Mouse (Mus musculus): ENCODE results near the gene Cacng8. TPM values are rescaled to one million over a fixed set of nuclear protein-coding genes. Genes with fewer than 3 reads are reported as not detected.

Cacng8 gene
- polyA plus RNA-seq, 1 experiment from 2014 or later: 0.12 TPM

DNA sequence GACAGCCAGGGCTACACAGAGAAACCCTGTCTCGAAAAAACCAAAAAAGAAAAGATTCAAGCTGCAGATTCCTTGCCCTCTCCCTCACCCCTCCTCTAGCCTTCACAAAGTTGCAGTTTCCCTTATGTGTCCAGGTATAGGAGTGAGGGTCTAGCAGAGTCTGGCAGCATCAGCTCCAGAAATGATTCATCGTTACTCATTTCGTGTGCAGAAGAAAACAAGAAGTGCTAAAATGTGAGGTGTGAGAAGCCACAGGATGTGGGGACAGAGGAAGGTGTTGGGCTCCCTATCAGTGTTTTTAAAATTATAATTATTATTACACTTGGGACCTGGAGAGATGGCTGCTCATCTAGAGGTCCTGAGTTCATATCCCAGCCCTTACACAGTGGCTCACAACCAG is 54.2 kb downstream of the Cacng8 start:
- WGBS (ENCODE audit: insufficient replicate concordance): 53% methylated on average over 3 of the region's 3 CpGs
- Histone ChIP-seq H3K4me3 (no peak overlapping the region), H3K27me3 (replicated peaks) (no peaks in the 10 kb centered on the region), H3K36me3 (no peaks in the 10 kb centered on the region), H3K4me2 (no peak overlapping the region), H3K9me3 (replicated peaks) (no peaks in the 10 kb centered on the region), H3K4me1 (no peaks in the 10 kb centered on the region), H3K9ac (no peak overlapping the region), H3K27ac (no peak overlapping the region)
- no peak for ATAC-seq

DNA sequence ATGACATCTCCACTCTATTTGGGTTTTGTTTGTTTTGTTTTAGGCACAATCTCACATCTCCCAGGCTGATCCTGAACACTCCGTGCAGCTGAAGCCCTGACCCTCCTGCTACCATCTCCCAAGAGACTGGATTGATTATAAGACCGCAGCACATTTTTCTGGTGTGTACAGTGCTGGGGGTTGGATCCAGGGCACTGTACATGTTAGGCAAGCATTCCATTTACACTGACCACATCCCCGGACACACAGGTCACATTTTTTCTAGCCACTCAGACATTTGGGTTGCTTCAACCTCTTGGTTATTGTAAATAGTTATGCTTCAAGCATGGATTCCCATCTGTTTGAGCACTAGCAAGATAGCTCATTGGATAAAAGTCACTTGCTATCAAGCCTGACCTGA is 56.1 kb downstream of the Cacng8 start:
- no peaks in the 10 kb centered on the region for H3K9me3 ChIP-seq (replicated peaks)
- no peak overlapping the region for H3K4me3 ChIP-seq
- H3K36me3 ChIP-seq: no peaks in the 10 kb centered on the region
- no peak overlapping the region for H3K4me2 ChIP-seq
- H3K4me1 ChIP-seq: no peaks in the 10 kb centered on the region
- ATAC-seq: no peak
- WGBS (ENCODE audit: insufficient replicate concordance): 66% methylated on average over 3 of the region's 3 CpGs
- no peak overlapping the region for H3K27ac ChIP-seq
- H3K27me3 ChIP-seq (replicated peaks): no peaks in the 10 kb centered on the region; the same call in 1 of the 2 replicates
- H3K9ac ChIP-seq: no peak overlapping the region

DNA sequence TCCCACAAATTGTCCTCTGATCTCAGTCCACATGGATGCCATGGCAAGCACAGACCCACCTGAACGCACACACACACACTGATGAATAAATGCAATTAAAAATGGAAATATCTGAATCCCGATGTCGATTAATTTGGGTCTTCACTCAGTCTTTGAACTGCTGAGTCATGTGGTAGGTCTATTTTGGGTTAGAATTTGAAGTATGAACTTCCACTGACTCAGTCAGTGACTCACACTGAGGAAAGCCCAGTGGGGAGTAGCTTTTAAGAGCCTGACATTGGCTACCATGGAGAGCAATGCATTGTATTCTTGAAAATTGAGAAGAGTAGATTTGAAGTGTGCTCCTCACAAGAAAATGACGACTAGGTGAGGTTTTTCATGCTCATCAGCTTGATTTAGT is 56.5 kb downstream of the Cacng8 start:
- no peaks in the 10 kb centered on the region for H3K9me3 ChIP-seq (replicated peaks)
- H3K9ac ChIP-seq: no peak overlapping the region
- H3K27ac ChIP-seq: no peak overlapping the region
- 66% methylated on average over 4 of the region's 4 CpGs for WGBS (ENCODE audit: insufficient replicate concordance)
- no peak for ATAC-seq
- H3K27me3 ChIP-seq (replicated peaks): no peaks in the 10 kb centered on the region; the same call in 1 of the 2 replicates
- no peaks in the 10 kb centered on the region for H3K36me3 ChIP-seq
- H3K4me1 ChIP-seq: no peaks in the 10 kb centered on the region
- H3K4me3 ChIP-seq: no peak overlapping the region
- no peak overlapping the region for H3K4me2 ChIP-seq

DNA sequence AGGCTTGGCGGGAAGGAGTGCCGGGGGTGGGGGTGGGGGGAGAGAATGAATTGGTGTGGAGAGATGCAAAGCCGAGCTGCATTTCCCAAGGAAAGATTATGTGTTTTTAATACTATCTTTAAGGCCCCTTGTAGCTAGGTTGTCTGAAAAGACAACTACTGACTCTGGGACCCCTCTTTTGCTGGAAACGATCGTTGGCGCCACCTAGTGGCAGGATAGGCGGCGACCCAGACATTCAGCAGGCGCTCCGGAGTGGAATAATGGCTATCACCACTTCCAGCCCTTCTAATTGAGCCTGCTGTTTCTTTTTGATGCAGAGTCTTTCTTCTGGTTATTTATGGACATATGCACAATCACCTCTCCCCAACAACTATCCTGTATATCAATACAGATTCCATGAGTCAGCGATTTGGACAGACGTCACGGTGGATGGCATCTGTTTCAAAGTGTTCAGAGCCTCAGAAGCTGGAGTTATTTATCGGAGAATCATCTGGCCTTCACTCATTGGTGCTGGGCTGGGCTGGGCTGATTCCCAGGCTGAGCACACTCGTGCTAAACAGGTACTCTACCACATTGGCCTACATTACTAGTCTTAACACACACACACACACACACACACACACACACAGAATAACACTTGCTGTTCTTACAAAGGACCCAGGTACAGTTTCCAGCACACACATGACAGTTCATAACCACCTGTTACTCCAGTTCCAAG is 58.4 kb downstream of the Cacng8 start:
- Histone ChIP-seq H3K27me3 (replicated peaks) (no peaks in the 10 kb centered on the region; the same call in 1 of the 2 replicates), H3K27ac (no peak overlapping the region), H3K4me2 (no peak overlapping the region), H3K4me3 (no peak overlapping the region), H3K9me3 (replicated peaks) (no peaks in the 10 kb centered on the region), H3K4me1 (no peaks in the 10 kb centered on the region), H3K9ac (no peak overlapping the region), H3K36me3 (no peaks in the 10 kb centered on the region)
- no peak for ATAC-seq
- whole genome bisulfite sequencing (ENCODE audit: insufficient replicate concordance): 25% methylated on average over 15 of the region's 15 CpGs

DNA sequence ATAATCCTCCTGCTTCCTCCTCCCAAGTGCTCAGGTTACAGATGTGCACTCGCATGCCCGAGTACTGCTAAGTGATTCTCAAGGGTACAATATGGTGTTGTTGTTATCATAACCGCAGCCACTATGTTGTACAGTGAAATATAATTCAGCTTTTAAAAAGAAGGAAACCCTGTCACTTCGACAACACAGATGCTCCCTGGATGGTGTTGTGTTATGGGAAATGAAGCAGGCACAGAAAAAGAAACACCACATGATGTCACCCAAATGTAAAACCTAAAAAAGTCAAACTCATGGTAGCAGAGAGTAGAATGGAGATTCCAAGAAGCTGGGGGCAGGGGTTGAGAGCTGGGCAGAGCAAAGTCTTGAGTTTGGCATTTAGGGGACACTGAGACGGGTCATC is 60.2 kb downstream of the Cacng8 start:
- H3K36me3 ChIP-seq: no peaks in the 10 kb centered on the region
- H3K4me1 ChIP-seq: no peaks in the 10 kb centered on the region
- WGBS (ENCODE audit: insufficient replicate concordance): 62% methylated on average over 5 of the region's 5 CpGs
- ATAC-seq: no peak
- H3K9ac ChIP-seq: no peak overlapping the region
- H3K27ac ChIP-seq: no peak overlapping the region
- no peak overlapping the region for H3K4me2 ChIP-seq
- H3K9me3 ChIP-seq (replicated peaks): no peaks in the 10 kb centered on the region
- H3K4me3 ChIP-seq: no peak overlapping the region
- no peaks in the 10 kb centered on the region; the same call in 1 of the 2 replicates for H3K27me3 ChIP-seq (replicated peaks)

DNA sequence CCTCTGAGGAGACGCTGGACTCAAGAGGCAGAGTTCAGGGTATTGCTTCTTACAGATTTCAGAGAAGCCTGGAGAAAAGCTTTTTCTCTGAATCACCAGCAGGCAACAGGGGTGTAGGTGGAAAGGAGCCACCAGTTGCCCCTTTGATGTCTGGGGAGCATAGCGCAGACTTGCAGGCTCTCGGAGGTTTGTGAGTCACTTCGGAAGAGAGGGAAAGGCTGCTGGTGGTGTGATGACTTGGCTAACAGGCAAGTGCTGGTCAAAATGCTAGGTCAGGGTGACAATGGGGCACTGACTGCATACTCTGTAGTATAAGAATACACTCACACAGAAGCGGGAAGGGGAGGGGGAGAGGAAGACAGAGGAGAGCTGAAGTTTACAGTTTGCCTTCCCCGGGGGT is 60.7 kb downstream of the Cacng8 start:
- Histone ChIP-seq H3K4me2 (no peak overlapping the region), H3K9ac (no peak overlapping the region), H3K9me3 (replicated peaks) (no peaks in the 10 kb centered on the region), H3K27ac (no peak overlapping the region), H3K27me3 (replicated peaks) (no peaks in the 10 kb centered on the region; the same call in 1 of the 2 replicates), H3K36me3 (no peaks in the 10 kb centered on the region), H3K4me1 (no peaks in the 10 kb centered on the region), H3K4me3 (no peak overlapping the region)
- 40% methylated on average over 6 of the region's 6 CpGs for WGBS (ENCODE audit: insufficient replicate concordance)
- ATAC-seq: no peak

DNA sequence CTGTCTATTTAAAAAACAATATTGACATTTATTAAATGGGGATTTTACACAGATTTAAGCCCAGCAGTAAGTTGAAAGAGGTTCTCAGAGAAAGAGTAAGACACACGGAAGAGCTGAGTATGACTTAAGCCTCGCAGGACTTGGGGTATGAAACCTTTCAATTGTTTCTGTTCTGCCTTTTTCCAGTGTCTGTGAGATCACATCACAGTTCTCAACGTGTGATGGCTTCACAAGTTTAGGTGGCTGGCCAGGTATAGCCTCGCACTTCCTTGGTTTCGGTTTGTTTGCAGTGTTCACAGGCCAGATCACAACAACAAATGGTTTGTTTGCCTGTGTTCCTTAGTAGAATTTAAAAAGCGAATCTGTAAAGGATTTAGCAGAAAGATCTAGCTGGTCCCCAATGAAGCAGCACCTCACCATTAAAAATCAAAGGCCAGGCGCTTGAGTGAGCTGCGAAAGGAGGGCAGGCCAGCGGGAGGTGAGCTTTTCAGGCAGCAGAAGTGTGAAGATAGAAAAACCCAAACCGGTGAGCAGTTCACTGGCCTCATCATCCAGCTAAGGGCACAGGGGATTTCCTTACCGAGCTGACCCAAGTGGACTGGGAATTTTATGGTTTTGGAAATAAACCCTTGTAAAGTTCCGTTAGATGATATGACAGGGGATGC is 62.5 kb downstream of the Cacng8 start:
- Histone ChIP-seq H3K4me1 (no peaks in the 10 kb centered on the region), H3K4me2 (no peak overlapping the region), H3K4me3 (no peak overlapping the region), H3K9ac (no peak overlapping the region), H3K27ac (no peak overlapping the region), H3K27me3 (replicated peaks) (no peaks in the 10 kb centered on the region; the same call in 1 of the 2 replicates), H3K9me3 (replicated peaks) (no peaks in the 10 kb centered on the region), H3K36me3 (no peaks in the 10 kb centered on the region)
- ATAC-seq: no peak
- WGBS (ENCODE audit: insufficient replicate concordance): 46% methylated on average over 12 of the region's 12 CpGs

DNA sequence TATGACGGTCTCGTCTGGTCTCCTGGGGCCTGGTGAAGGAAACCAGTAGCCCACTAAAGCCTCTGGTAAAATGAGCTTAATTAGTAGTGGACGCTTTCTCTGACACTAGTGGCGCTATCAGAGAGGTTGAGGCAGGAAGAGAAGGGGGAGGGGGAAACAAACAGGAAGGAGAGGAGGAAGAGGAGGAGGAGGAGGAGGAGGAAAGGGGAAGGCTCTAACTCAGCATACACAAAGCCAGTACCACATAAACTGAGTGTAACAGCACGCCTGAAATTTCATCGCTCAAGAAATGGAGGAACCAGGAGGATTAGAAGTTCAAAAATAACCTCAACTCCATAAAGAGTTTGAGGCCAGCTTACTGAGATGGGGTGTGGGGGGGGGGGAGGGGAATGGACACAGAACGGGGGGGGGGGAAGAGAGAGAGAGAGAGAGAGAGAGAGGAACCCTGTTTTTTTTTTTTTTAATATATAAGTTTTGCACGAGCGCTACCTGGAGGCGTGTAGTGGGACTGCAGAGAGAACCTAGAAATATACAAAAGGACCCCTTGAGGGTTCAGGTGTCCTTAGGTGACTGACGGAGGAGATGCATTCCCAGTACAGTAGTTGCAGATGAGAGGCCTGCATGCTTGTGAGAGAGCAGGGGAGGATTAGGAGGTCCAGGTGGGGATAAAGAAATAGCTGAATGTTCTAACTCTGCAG is 63.2 kb downstream of the Cacng8 start:
- Histone ChIP-seq H3K4me1 (no peaks in the 10 kb centered on the region), H3K27ac (no peak overlapping the region)

DNA sequence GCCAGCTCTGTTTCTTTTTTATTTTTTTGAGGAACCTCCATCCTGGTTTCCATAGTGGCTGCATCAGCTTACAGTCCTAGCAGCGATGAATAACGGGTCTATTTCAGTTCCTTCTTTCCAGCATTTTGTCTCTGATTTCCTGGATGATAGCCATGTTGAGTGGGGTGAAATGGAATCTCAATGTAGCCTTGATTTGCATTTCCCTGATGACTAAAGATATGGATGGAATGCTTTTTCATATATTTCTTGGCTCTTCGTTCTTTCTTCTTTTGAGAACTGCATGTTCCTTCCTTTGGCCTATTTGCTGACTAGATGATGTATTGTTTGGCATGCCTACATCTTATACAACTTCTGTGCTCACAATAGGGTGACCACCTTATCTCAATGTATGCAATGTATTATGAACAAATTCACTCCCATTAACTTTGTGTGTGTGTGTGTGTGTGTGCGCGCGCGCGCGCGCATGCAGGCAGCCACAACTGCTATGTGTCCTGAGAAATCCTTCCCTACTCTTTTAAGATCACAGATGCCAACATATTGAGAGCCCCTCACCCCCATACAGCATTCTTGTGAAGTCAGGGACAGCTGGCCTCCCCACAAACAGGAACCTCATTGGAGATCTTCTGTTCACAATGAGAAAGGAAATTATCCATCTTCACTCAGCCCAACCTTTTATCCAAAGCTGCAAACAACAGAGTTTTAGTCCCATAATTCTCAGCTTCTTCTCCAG is 66.8 kb downstream of the Cacng8 start:
- H3K27me3 ChIP-seq (replicated peaks): no peaks in the 10 kb centered on the region
- no peaks in the 10 kb centered on the region for H3K9me3 ChIP-seq (replicated peaks)
- 85% methylated on average over 10 of the region's 10 CpGs for WGBS (ENCODE audit: insufficient replicate concordance)
- no peak for ATAC-seq
- H3K27ac ChIP-seq: no peak overlapping the region
- no peak overlapping the region for H3K9ac ChIP-seq
- no peak overlapping the region for H3K4me3 ChIP-seq
- H3K4me1 ChIP-seq: no peaks in the 10 kb centered on the region
- H3K4me2 ChIP-seq: no peak overlapping the region
- H3K36me3 ChIP-seq: no peaks in the 10 kb centered on the region

More for the DNA sequence above, 63.2 kb downstream of the Cacng8 start:
- no peak for ATAC-seq
- no peak overlapping the region for H3K4me2 ChIP-seq
- no peak overlapping the region for H3K4me3 ChIP-seq
- H3K27me3 ChIP-seq (replicated peaks): no peaks in the 10 kb centered on the region; the same call in 1 of the 2 replicates
- no peak overlapping the region for H3K9ac ChIP-seq
- WGBS (ENCODE audit: insufficient replicate concordance): 54% methylated on average over 10 of the region's 11 CpGs
- no peaks in the 10 kb centered on the region for H3K9me3 ChIP-seq (replicated peaks)
- no peaks in the 10 kb centered on the region for H3K36me3 ChIP-seq

DNA sequence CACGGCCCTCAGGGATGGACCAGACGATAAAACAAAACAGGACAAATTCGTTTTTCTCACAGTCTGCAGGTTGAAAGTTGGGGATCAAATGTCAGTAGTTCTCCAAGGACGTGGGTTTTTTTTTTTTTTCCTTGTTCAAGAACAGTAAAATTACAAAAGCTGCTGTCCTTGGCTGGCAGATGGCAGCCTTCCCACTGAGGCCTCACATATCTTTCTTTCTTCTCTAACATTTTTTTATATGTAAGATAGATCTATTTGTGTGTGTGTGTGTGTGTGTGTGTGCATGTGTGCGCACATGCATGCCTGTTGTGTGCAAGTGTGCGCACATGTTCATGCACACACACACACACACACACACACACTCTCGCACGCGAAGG is 67.3 kb downstream of the Cacng8 start:
- Histone ChIP-seq H3K9ac (no peak overlapping the region), H3K36me3 (no peaks in the 10 kb centered on the region), H3K27me3 (replicated peaks) (no peaks in the 10 kb centered on the region), H3K4me2 (no peak overlapping the region), H3K9me3 (replicated peaks) (no peaks in the 10 kb centered on the region), H3K27ac (no peak overlapping the region), H3K4me1 (no peaks in the 10 kb centered on the region), H3K4me3 (no peak overlapping the region)
- 64% methylated on average over 9 of the region's 9 CpGs for WGBS (ENCODE audit: insufficient replicate concordance)
- no peak for ATAC-seq

DNA sequence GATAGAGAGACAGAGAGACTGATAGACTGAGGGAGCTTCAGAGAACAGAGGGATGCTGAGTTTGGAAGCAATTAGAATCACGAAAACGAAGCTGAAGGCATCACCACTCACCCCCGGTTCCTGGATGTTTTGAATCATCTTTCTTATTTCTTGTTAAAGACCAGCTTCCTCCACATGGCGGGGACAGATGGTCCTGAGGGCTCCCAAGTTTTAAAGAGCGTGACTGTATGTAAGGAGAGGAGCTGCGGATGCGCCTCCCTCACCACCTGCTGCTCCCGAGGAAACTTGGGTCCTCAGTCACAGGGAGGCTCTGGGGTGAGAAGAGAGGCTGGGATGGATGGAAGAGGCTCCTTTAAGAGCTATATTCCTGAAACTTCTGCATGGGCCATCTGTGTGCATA is 69.8 kb downstream of the Cacng8 start:
- Histone ChIP-seq H3K36me3 (no peaks in the 10 kb centered on the region), H3K27ac (no peak overlapping the region), H3K9me3 (replicated peaks) (no peaks in the 10 kb centered on the region), H3K4me2 (no peak overlapping the region), H3K4me1 (no peaks in the 10 kb centered on the region), H3K9ac (no peak overlapping the region), H3K4me3 (no peak overlapping the region), H3K27me3 (replicated peaks) (no peaks in the 10 kb centered on the region)
- no peak for ATAC-seq
- WGBS (ENCODE audit: insufficient replicate concordance): 57% methylated on average over 8 of the region's 8 CpGs

DNA sequence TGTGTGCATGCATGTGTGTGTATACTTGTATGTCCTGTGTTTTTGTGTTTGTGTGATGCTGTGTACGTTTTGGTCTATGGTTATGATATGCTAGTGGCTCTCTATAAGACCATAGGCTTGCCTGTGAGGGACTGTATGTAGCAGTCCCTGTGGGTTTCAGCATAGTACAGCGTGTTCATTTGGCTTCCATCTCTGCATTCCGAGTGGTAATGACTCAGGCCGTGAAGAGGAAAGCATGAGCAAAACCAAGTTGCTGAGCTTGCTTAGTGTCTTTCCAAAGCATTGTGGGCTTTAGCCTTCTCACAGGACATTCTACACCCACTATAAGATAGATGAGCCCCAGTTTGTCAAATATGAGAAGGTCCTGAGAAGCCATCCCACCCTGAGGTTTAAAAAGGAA is 72.8 kb downstream of the Cacng8 start:
- H3K27ac ChIP-seq: no peak overlapping the region
- no peaks in the 10 kb centered on the region for H3K9me3 ChIP-seq (replicated peaks)
- no peak overlapping the region for H3K4me2 ChIP-seq
- no peaks in the 10 kb centered on the region for H3K27me3 ChIP-seq (replicated peaks)
- H3K4me1 ChIP-seq: no peaks in the 10 kb centered on the region
- 70% methylated on average over 4 of the region's 4 CpGs for WGBS (ENCODE audit: insufficient replicate concordance)
- H3K4me3 ChIP-seq: no peak overlapping the region
- no peaks in the 10 kb centered on the region for H3K36me3 ChIP-seq
- ATAC-seq: no peak
- no peak overlapping the region for H3K9ac ChIP-seq

Data from liver, embryonic 12.5 days (tissue).